Mouse (Mus musculus): ENCODE results near the gene Ahdc1.

The Ahdc1 gene

DNA sequence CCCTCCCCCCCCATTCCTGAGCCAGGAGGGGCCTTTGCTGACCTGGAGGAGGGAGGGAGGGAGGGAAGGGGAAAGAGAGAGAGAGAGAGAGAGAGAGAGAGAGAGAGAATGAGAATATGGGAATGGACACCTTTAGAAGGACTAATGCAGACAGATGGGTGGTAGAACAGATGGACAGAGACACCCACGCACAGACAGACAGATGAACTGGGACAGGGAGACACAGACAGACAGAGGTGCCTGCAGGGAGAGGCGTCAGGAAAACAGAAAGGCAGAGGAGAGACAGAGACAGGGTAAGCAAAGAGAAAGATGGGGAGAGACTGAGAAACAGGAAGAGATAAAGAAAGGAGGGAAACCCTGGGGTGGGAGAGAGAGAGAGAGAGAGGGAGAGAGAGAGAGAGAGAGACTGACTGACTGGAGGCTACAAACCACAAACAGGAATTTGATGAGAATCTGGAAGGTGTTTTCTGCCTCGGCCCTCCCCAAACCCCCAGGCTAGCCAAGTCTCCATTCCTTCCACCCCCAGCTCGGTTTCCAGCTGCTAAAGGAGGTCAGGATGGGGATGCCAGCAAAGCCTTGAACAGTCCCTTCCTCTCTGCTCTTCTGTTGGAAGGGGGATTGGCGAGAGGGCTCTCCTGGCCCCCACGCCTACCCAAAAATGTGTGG, 6.7 kb downstream of the Ahdc1 start:
- no peak for DNase-seq (ENCODE audit: low read depth)

DNA sequence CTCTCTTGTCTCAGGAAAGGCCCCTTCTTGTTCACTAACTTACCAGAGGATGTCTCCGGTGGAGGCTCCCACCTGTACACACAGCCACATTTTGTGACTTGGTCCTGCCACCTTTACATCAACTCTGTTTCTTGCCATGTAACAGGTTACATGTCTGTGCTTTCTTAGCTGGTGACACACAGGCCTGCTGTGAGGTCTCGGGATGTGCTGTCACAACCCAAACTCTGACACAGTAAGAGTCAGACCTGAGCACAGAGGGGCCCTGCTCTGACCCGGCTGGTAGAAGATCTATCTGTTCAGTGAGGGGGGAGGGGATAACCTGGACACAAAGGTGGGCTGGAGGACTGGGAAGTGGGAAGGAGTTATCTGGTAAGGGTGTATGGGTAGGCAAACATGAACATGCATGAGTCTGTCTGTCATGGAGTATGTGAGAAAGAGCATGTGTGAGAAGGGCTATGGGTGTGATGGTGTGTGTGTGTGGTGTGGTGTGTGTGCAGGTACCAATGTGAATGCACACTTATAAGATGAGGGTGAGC, 7.3 kb downstream of the Ahdc1 start:
- DNase-seq (ENCODE audit: low read depth): no peak

DNA sequence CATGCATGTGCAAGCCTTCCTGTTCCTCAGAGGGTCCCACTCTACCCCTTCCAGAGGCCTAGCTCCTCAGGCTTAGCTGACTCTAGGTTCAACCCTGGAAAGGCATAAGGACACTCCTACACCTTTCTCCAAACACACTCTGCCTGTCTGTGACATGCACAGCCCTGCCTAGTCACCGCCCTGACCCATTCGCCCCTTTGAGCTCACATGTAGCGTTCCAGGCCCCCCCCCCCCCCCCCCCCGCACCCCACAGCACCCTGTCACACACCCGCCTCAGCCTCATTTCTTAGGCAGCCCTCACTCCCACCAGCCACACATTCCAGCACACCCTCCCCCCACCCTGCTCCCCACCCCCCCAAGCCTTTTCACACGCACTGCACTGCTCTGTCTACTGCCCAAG, 9.7 kb downstream of the Ahdc1 start:
- DNase-seq (ENCODE audit: low read depth): no peak

- DNase-seq (ENCODE audit: low read depth): no peak
Measured at GRCm38 (mm10) chr4:133021181-133021671, 10.2 kb downstream of the Ahdc1 start.

GRCm38 (mm10) chr4:133022217-133022616, 11.2 kb downstream of the Ahdc1 start:
- no peak for DNase-seq (ENCODE audit: low read depth)

DNA sequence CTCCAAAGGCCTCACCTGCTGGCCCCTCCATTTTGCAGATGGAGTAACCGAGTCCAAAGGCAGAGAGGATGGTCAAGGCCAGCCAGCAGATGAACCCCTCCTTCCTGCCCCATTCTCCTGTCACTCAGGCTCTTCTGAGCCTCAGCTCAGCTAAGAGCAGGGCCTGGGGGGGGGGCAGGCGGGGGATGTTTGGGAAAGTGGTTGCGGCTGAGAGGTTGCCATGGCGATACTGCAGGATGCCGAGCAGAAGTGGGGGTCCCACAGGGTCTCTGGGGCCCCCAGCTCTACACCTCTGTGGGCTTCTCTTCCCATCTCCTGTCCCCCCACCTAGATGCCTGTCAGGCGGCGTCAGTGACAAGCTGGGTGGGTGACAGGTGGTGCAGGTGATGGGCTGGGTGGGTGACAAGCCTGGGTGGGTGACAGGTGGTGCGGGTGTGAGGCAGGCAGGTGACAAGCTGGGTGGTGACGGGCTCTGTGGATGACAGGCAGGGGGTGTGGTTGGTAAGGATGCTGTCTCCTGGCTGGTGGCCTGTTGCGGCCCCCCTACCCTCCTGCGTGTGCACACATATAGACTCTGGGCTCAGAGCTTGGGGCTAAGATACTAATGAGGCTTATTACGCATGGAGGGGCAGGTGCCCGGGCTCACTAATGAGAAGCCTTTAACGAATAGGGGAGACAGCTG, 12.0 kb downstream of the Ahdc1 start:
- no peak for DNase-seq (ENCODE audit: low read depth)

- no peak for DNase-seq (ENCODE audit: low read depth)
Measured at GRCm38 (mm10) chr4:133023636-133024035, 12.6 kb downstream of the Ahdc1 start.

GRCm38 (mm10) chr4:133024404-133024803, 13.3 kb downstream of the Ahdc1 start:
- no peak for DNase-seq (ENCODE audit: low read depth)

- no peak for DNase-seq (ENCODE audit: low read depth)
Measured at GRCm38 (mm10) chr4:133024969-133025685, 14.1 kb downstream of the Ahdc1 start.

GRCm38 (mm10) chr4:133026272-133026671, 15.2 kb downstream of the Ahdc1 start:
- no peak for DNase-seq (ENCODE audit: low read depth)

DNA sequence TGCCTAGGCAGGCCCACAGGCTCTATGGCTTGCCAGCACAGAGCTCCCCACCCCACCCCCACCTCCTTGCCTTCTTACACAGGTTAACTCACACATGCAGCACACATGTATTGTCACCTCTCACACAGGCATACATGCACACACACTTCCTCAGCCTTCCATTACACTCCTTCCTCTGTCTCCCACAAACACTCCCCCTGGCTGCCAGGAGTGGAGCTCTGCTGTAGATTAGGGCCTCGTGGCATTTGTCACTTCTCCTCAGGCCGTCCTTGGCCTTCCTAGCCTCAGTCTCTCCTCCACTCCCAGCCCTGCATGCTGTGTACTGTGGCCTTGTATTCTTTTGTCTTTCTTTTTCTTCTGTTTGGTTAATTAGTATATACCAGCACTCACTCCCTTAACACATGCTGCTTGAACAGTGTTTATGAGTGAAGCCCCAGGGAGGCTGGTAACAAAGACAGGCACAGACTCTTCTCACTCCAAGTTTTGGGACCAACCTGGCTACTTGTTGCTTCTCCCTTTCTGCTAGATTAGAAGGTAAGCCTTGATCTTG, 15.8 kb downstream of the Ahdc1 start:
- no peak for DNase-seq (ENCODE audit: low read depth)

DNA sequence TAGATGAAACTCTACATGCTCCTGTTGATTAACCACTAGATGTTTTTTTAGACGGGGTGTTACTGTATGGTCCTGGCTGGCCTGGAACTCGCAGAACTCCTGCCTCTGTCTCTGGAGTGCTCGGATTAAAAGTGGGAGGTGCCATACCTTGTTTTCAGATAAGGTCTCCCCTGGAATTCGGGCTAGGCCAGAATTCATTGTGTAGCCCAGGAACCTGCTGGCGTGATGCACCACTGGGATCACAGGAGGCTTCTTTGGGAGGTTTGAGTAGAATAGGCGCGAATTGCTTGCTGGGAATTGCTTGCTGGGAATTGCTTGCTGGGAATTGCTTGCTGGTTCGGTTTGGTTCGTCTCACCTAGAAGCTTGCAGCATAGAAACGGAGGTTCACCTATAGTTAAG, 16.7 kb downstream of the Ahdc1 start:
- no peak for DNase-seq (ENCODE audit: low read depth)

- no peak for DNase-seq (ENCODE audit: low read depth)
Measured at GRCm38 (mm10) chr4:133028193-133028592, 17.1 kb downstream of the Ahdc1 start.

- no peak for DNase-seq (ENCODE audit: low read depth)
Measured at GRCm38 (mm10) chr4:133028875-133029274, 17.8 kb downstream of the Ahdc1 start.

- DNase-seq (ENCODE audit: low read depth): no peak
Measured at GRCm38 (mm10) chr4:133032410-133033095, 21.5 kb downstream of the Ahdc1 start.

GRCm38 (mm10) chr4:133034478-133034877, 23.4 kb downstream of the Ahdc1 start:
- no peak for DNase-seq (ENCODE audit: low read depth)

DNA sequence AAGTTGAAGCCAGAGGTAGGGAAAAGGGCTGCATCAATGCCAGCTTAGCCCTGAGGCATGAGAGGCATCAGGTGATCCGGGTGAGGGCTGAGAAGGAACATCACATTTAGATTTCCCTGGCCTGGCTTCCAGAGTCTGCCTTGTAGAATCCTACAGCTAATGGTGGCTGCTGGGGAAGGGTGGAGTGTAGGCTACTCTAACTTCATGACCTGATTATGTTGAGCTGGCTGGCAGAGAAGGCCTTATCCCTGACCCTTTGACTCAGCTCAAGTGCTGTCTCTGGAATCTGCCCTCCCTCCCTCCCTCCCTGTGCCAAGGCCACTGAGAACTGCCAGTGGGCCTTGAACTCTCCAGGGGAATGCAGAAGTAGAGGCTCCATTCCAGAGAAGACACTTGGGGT, 24.4 kb downstream of the Ahdc1 start:
- no peak for DNase-seq (ENCODE audit: low read depth)

DNA sequence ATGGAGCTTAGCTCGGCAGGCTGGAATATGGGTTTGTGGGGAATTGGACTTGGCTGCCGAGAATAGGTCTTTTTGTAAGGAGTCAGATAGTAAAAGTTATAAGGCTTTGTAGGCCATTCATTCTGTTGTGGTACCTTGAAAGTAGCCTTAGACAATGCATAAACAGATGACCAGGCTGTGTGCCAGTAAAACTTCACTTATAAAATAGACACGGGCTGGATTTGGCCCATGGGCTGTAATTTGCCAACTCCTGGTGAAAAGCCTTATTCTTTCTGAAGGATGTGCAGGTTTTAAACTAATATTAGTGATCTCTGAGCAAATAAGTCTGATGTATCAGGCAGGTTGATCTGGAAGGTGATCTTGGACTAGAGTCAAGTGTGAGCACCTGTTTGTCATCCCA, 24.9 kb downstream of the Ahdc1 start:
- no peak for DNase-seq (ENCODE audit: low read depth)

- DNase-seq (ENCODE audit: low read depth): no peak
Measured at GRCm38 (mm10) chr4:133037293-133037692, 26.2 kb downstream of the Ahdc1 start.

DNA sequence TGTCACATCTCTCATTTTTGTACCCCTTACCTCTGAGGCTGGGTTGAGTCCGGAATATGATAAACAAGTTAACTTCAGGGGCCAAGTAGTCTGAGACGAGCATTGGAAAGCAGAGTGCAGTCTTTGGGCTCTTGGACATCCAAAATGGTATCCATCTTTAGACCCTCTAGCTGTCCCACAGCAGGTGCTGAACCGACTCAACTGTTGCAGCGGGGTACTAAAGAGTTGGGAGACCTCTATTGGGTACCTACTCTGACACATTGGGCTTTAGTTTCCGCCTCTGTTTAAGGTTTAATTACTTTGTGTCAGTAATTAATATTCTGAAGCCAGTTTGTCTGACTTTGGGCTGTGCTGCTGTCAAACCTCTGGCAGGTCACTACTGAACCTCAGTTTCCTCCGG, 26.7 kb downstream of the Ahdc1 start:
- DNase-seq (ENCODE audit: low read depth): no peak

- peak; percentile 34 for DNase-seq (ENCODE audit: low read depth)
Measured at GRCm38 (mm10) chr4:133038521-133039115, 27.6 kb downstream of the Ahdc1 start.
